Mouse (Mus musculus) limb, embryonic 12.5 days (tissue): Measurements from ENCODE around the gene Bmp6. TPM values are rescaled to one million over a fixed set of nuclear protein-coding genes. Genes with fewer than 3 reads are reported as not detected.

ENCODE experiments used
- ATAC-seq: fragments of 200-750 bp; cut with Nextera tagmentation; 2 replicates; pipeline ENCODE4 v1.8.0; 2017; ENCODE audit warnings: low read depth, moderate TSS enrichment; ENCODE audit not compliant: insufficient number of reproducible peaks, insufficient read depth, low FRiP score, low TSS enrichment
- H3K27ac ChIP-seq: fragments of 300-500 bp; sonication (generic); 2 replicates; pipeline ENCODE4 v1.5.1; 2016; ENCODE audit warnings: mild to moderate bottlenecking, moderate library complexity
- H3K27me3 ChIP-seq: fragments of 300-500 bp; sonication (generic); 2 replicates; pipeline ENCODE4 v1.6.1; 2016; ENCODE audit warnings: mild to moderate bottlenecking, moderate library complexity
- H3K36me3 ChIP-seq: fragments of 300-500 bp; sonication (generic); 2 replicates; pipeline ENCODE4 v1.6.1; 2016; ENCODE audit warnings: mild to moderate bottlenecking, moderate library complexity
- H3K4me1 ChIP-seq: fragments of 300-500 bp; sonication (generic); replicated peaks from 2 replicates; pipeline ENCODE4 v1.6.1; 2016
- H3K4me2 ChIP-seq: fragments of 300-500 bp; sonication (generic); 2 replicates; pipeline ENCODE4 v1.6.1; 2016; ENCODE audit warnings: mild to moderate bottlenecking, moderate library complexity
- H3K4me3 ChIP-seq: fragments of 300-500 bp; sonication (generic); replicated peaks from 2 replicates; pipeline ENCODE4 v1.5.1; 2016; ENCODE audit warnings: mild to moderate bottlenecking
- H3K9ac ChIP-seq: fragments of 300-500 bp; sonication (generic); replicated peaks from 2 replicates; pipeline ENCODE4 v1.6.1; 2016; ENCODE audit warnings: mild to moderate bottlenecking, moderate library complexity
- H3K9me3 ChIP-seq: fragments of 300-500 bp; sonication (generic); 2 replicates; pipeline ENCODE4 v1.6.1; 2016; ENCODE audit warnings: mild to moderate bottlenecking, moderate library complexity
- WGBS: fragments of 180-500 bp; shearing (Covaris S2); methylation state at CpG from one replicate; pipeline ENCODE4 v1.1.7; 2016; 5-methylcytosine and 5-hydroxymethylcytosine counted together
- polyA plus RNA-seq: library from polyadenylated mRNA; unstranded; fragments of >200 nt; fragmentation: Nextera tagmentation; extraction: Ambion mirVana; gene quantifications from 2 replicates; pipeline ENCODE4 v1.2.1, GENCODE M21; 2016

Gene Bmp6
- polyA plus RNA-seq, 1 experiment from 2014 or later, result 0.75 TPM

GRCm38 (mm10) chr13:38484701-38485100 is 139.8 kb downstream of the Bmp6 start:
- ATAC-seq, result no peak
- no peak overlapping the region for H3K9ac ChIP-seq
- 78% methylated on average over 5 of the region's 5 CpGs for WGBS
- peaks cover 11% of the 10 kb centered on the region; the same call in 1 of the 2 replicates for H3K4me1 ChIP-seq
- H3K36me3 ChIP-seq, result no peaks in the 10 kb centered on the region
- no peaks in the 10 kb centered on the region for H3K9me3 ChIP-seq
- no peaks in the 10 kb centered on the region for H3K27me3 ChIP-seq
- no peak overlapping the region for H3K27ac ChIP-seq
- no peak overlapping the region for H3K4me3 ChIP-seq
- no peak overlapping the region for H3K4me2 ChIP-seq

- Histone ChIP-seq H3K9me3 (no peaks in the 10 kb centered on the region), H3K36me3 (no peaks in the 10 kb centered on the region), H3K9ac (no peak overlapping the region), H3K4me1 (peaks cover 11% of the 10 kb centered on the region; the same call in 1 of the 2 replicates), H3K4me2 (no peak overlapping the region), H3K4me3 (no peak overlapping the region), H3K27me3 (no peaks in the 10 kb centered on the region), H3K27ac (no peak overlapping the region)
- ATAC-seq, result no peak
- WGBS, result 77% methylated on average over 6 of the region's 6 CpGs
These were observed 141.9 kb downstream of the Bmp6 start for GRCm38 (mm10) chr13:38486767-38487166.

- H3K27me3 ChIP-seq, result no peaks in the 10 kb centered on the region
- H3K9me3 ChIP-seq, result no peaks in the 10 kb centered on the region
- H3K4me1 ChIP-seq, result no peaks in the 10 kb centered on the region
- ATAC-seq, result no peak
- WGBS, result 45% methylated on average over 3 of the region's 3 CpGs
- peaks cover 24% of the 10 kb centered on the region for H3K36me3 ChIP-seq
- H3K9ac ChIP-seq, result no peak overlapping the region
- no peak overlapping the region for H3K4me2 ChIP-seq
- no peak overlapping the region for H3K27ac ChIP-seq
- H3K4me3 ChIP-seq, result no peak overlapping the region
These were observed 151.8 kb downstream of the Bmp6 start for GRCm38 (mm10) chr13:38496715-38497114.

- peaks cover 70% of the 10 kb centered on the region for H3K36me3 ChIP-seq
- no peaks in the 10 kb centered on the region for H3K27me3 ChIP-seq
- H3K4me3 ChIP-seq, result no peak overlapping the region
- H3K4me1 ChIP-seq, result no peaks in the 10 kb centered on the region
- no peaks in the 10 kb centered on the region for H3K9me3 ChIP-seq
- no peak overlapping the region for H3K9ac ChIP-seq
- no peak overlapping the region for H3K27ac ChIP-seq
- 88% methylated on average over 12 of the region's 12 CpGs for WGBS
- ATAC-seq, result no peak
- no peak overlapping the region for H3K4me2 ChIP-seq
These were observed 156.4 kb downstream of the Bmp6 start for GRCm38 (mm10) chr13:38501314-38501713.

- no peak overlapping the region for H3K27ac ChIP-seq
- no peak overlapping the region for H3K9ac ChIP-seq
- no peak overlapping the region for H3K4me2 ChIP-seq
- no peaks in the 10 kb centered on the region for H3K4me1 ChIP-seq
- ATAC-seq, result no peak
- 93% methylated on average over 14 of the region's 14 CpGs for WGBS
- H3K36me3 ChIP-seq, result peaks cover 88% of the 10 kb centered on the region
- H3K9me3 ChIP-seq, result no peaks in the 10 kb centered on the region
- H3K27me3 ChIP-seq, result no peaks in the 10 kb centered on the region
- H3K4me3 ChIP-seq, result no peak overlapping the region
These were observed 158.4 kb downstream of the Bmp6 start for GRCm38 (mm10) chr13:38503137-38503849.

GRCm38 (mm10) chr13:38506320-38506719 is 161.4 kb downstream of the Bmp6 start:
- 84% methylated on average over 8 of the region's 8 CpGs for WGBS
- Histone ChIP-seq H3K27me3 (no peaks in the 10 kb centered on the region), H3K4me2 (no peak overlapping the region), H3K9ac (no peak overlapping the region), H3K36me3 (peaks cover 93% of the 10 kb centered on the region), H3K9me3 (no peaks in the 10 kb centered on the region), H3K4me1 (no peaks in the 10 kb centered on the region), H3K27ac (no peak overlapping the region), H3K4me3 (no peak overlapping the region)
- no peak for ATAC-seq

- H3K4me2 ChIP-seq, result no peak overlapping the region
- H3K36me3 ChIP-seq, result peaks cover 89% of the 10 kb centered on the region
- WGBS, result 91% methylated on average over 10 of the region's 10 CpGs
These were observed 162.0 kb downstream of the Bmp6 start for GRCm38 (mm10) chr13:38506936-38507335.

GRCm38 (mm10) chr13:38509681-38510341 is 164.9 kb downstream of the Bmp6 start:
- WGBS, result 94% methylated on average over 8 of the region's 8 CpGs
- Histone ChIP-seq H3K9ac (no peak overlapping the region), H3K9me3 (no peaks in the 10 kb centered on the region), H3K27ac (no peak overlapping the region), H3K4me3 (no peak overlapping the region), H3K27me3 (no peaks in the 10 kb centered on the region), H3K36me3 (peaks cover 89% of the 10 kb centered on the region), H3K4me2 (no peak overlapping the region), H3K4me1 (no peaks in the 10 kb centered on the region)
- no peak for ATAC-seq

More at GRCm38 (mm10) chr13:38506936-38507335, 162.0 kb downstream of the Bmp6 start:
- no peak overlapping the region for H3K4me3 ChIP-seq
- H3K27ac ChIP-seq, result no peak overlapping the region
- H3K27me3 ChIP-seq, result no peaks in the 10 kb centered on the region
- no peaks in the 10 kb centered on the region for H3K9me3 ChIP-seq
- ATAC-seq, result no peak
- no peaks in the 10 kb centered on the region for H3K4me1 ChIP-seq
- H3K9ac ChIP-seq, result no peak overlapping the region

- no peak overlapping the region for H3K27ac ChIP-seq
- H3K4me2 ChIP-seq, result no peak overlapping the region
- H3K36me3 ChIP-seq, result peaks cover 86% of the 10 kb centered on the region
- no peak for ATAC-seq
- no peak overlapping the region for H3K4me3 ChIP-seq
- no peak overlapping the region for H3K9ac ChIP-seq
- H3K4me1 ChIP-seq, result no peaks in the 10 kb centered on the region
- no peaks in the 10 kb centered on the region for H3K27me3 ChIP-seq
- whole genome bisulfite sequencing, result 90% methylated on average over 10 of the region's 10 CpGs
- H3K9me3 ChIP-seq, result no peaks in the 10 kb centered on the region
These were observed 167.1 kb downstream of the Bmp6 start for GRCm38 (mm10) chr13:38511979-38512378.

GRCm38 (mm10) chr13:38513921-38514320 is 169.0 kb downstream of the Bmp6 start:
- Histone ChIP-seq H3K4me3 (no peak overlapping the region), H3K36me3 (peaks cover 88% of the 10 kb centered on the region), H3K4me2 (no peak overlapping the region), H3K9ac (no peak overlapping the region), H3K27ac (no peak overlapping the region), H3K4me1 (no peaks in the 10 kb centered on the region), H3K27me3 (no peaks in the 10 kb centered on the region), H3K9me3 (no peaks in the 10 kb centered on the region)
- ATAC-seq, result no peak
- 93% methylated on average over 7 of the region's 7 CpGs for WGBS

- WGBS, result 99% methylated on average over 2 of the region's 2 CpGs
These were observed 170.5 kb downstream of the Bmp6 start for GRCm38 (mm10) chr13:38515431-38515830.

More at GRCm38 (mm10) chr13:38515431-38515830, 170.5 kb downstream of the Bmp6 start:
- no peak overlapping the region for H3K4me2 ChIP-seq
- no peak for ATAC-seq
- H3K4me1 ChIP-seq, result no peaks in the 10 kb centered on the region
- no peaks in the 10 kb centered on the region for H3K9me3 ChIP-seq
- no peak overlapping the region for H3K9ac ChIP-seq
- H3K27ac ChIP-seq, result no peak overlapping the region
- H3K36me3 ChIP-seq, result peaks cover 88% of the 10 kb centered on the region
- no peaks in the 10 kb centered on the region for H3K27me3 ChIP-seq
- H3K4me3 ChIP-seq, result no peak overlapping the region
